Mouse (Mus musculus): Measurements from ENCODE around the gene Suds3. TPM values are rescaled to one million over a fixed set of nuclear protein-coding genes. Genes with fewer than 3 reads are reported as not detected.

Suds3 gene
- polyA plus RNA-seq, 1 experiment: 45.1 TPM

GRCm38 (mm10) chr5:117120489-117121466, 4.9 kb upstream of the Suds3 start:
- H3K27ac ChIP-seq (ENCODE audit: insufficient read depth, low read length): no peak overlapping the region; the same call in 1 of the 2 replicates
- H3K27me3 ChIP-seq (ENCODE audit: control insufficient read depth, insufficient read depth, low read length): no peaks in the 10 kb centered on the region; the same call in 1 of the 2 replicates
- no peaks in the 10 kb centered on the region; the same call in 1 of the 2 replicates for H3K4me1 ChIP-seq (ENCODE audit: control insufficient read depth, insufficient read depth, insufficient read length)
- 4% methylated on average over 40 of the region's 40 CpGs for WGBS
- H3K36me3 ChIP-seq (ENCODE audit: control insufficient read depth, insufficient read depth, low read length): no peaks in the 10 kb centered on the region
- no peak for TF ChIP-seq CTCF (IDR thresholded peaks at IDR 0.05; ENCODE audit: extremely low read depth, insufficient read depth, insufficient read length, insufficient replicate concordance)
- TF ChIP-seq POLR2A (IDR thresholded peaks at IDR 0.05; ENCODE audit: low read depth, low read length): no peak
- H3K4me3 ChIP-seq (ENCODE audit: extremely low read depth, insufficient read depth, insufficient read length): peak overlapping the region; percentile 97
- DNase-seq (ENCODE audit: low read depth in 1 of 2, low spot score in 2 of 2): no peak

GRCm38 (mm10) chr5:117119777-117120488, 4.0 kb upstream of the Suds3 start, which contains the start of gene Taok3:
TSS of gene Taok3 (plus strand) at chr5:117120129.
- no peaks in the 10 kb centered on the region; the same call in 1 of the 2 replicates for H3K27me3 ChIP-seq (ENCODE audit: control insufficient read depth, insufficient read depth, low read length)
- H3K4me1 ChIP-seq (ENCODE audit: control insufficient read depth, insufficient read depth, insufficient read length): no peaks in the 10 kb centered on the region; the same call in 1 of the 2 replicates
- H3K4me3 ChIP-seq (ENCODE audit: extremely low read depth, insufficient read depth, insufficient read length): peak within 1 kb of the TSS; percentile 97
- no peaks in the 10 kb centered on the region for H3K36me3 ChIP-seq (ENCODE audit: control insufficient read depth, insufficient read depth, low read length)
- DNase-seq (ENCODE audit: low read depth in 1 of 2, low spot score in 2 of 2): peak; percentile 98 to 99
- under 1% methylated on average over 74 of the region's 74 CpGs for WGBS
- TF ChIP-seq POLR2A (IDR thresholded peaks at IDR 0.05; ENCODE audit: low read depth, low read length) (peak; percentile 92), CTCF (IDR thresholded peaks at IDR 0.05; ENCODE audit: extremely low read depth, insufficient read depth, insufficient read length, insufficient replicate concordance) (no peak)
- H3K27ac ChIP-seq (ENCODE audit: insufficient read depth, low read length): peak within 1 kb of the TSS; percentile 87

- DNase-seq (ENCODE audit: low read depth in 1 of 2, low spot score in 2 of 2): no peak
These were observed 2.9 kb upstream of the Suds3 start for GRCm38 (mm10) chr5:117118850-117119249.

GRCm38 (mm10) chr5:117118220-117118619, 2.3 kb upstream of the Suds3 start:
- H3K4me3 ChIP-seq (ENCODE audit: extremely low read depth, insufficient read depth, insufficient read length): no peak overlapping the region
- DNase-seq (ENCODE audit: low read depth in 1 of 2, low spot score in 2 of 2): no peak
- WGBS: 83% methylated on average over 2 of the region's 2 CpGs
- no peaks in the 10 kb centered on the region for H3K36me3 ChIP-seq (ENCODE audit: control insufficient read depth, insufficient read depth, low read length)
- H3K27me3 ChIP-seq (ENCODE audit: control insufficient read depth, insufficient read depth, low read length): no peaks in the 10 kb centered on the region; the same call in 1 of the 2 replicates
- H3K27ac ChIP-seq (ENCODE audit: insufficient read depth, low read length): no peak overlapping the region
- no peaks in the 10 kb centered on the region; the same call in 1 of the 2 replicates for H3K4me1 ChIP-seq (ENCODE audit: control insufficient read depth, insufficient read depth, insufficient read length)
- no peak for TF ChIP-seq POLR2A (IDR thresholded peaks at IDR 0.05; ENCODE audit: low read depth, low read length)

More at GRCm38 (mm10) chr5:117118850-117119249, 2.9 kb upstream of the Suds3 start:
- Histone ChIP-seq H3K4me1 (ENCODE audit: control insufficient read depth, insufficient read depth, insufficient read length) (no peaks in the 10 kb centered on the region; the same call in 1 of the 2 replicates), H3K36me3 (ENCODE audit: control insufficient read depth, insufficient read depth, low read length) (no peaks in the 10 kb centered on the region), H3K4me3 (ENCODE audit: extremely low read depth, insufficient read depth, insufficient read length) (no peak overlapping the region), H3K27ac (ENCODE audit: insufficient read depth, low read length) (no peak overlapping the region), H3K27me3 (ENCODE audit: control insufficient read depth, insufficient read depth, low read length) (no peaks in the 10 kb centered on the region; the same call in 1 of the 2 replicates)
- TF ChIP-seq POLR2A (IDR thresholded peaks at IDR 0.05; ENCODE audit: low read depth, low read length) (no peak), CTCF (IDR thresholded peaks at IDR 0.05; ENCODE audit: extremely low read depth, insufficient read depth, insufficient read length, insufficient replicate concordance) (no peak)
- WGBS: 82% methylated on average over 8 of the region's 8 CpGs

GRCm38 (mm10) chr5:117117716-117118115, 1.8 kb upstream of the Suds3 start:
- DNase-seq (ENCODE audit: low read depth in 1 of 2, low spot score in 2 of 2): no peak
- 80% methylated on average over 7 of the region's 7 CpGs for WGBS
- no peak for TF ChIP-seq CTCF (IDR thresholded peaks at IDR 0.05; ENCODE audit: extremely low read depth, insufficient read depth, insufficient read length, insufficient replicate concordance)
- no peak for TF ChIP-seq POLR2A (IDR thresholded peaks at IDR 0.05; ENCODE audit: low read depth, low read length)
- Histone ChIP-seq H3K36me3 (ENCODE audit: control insufficient read depth, insufficient read depth, low read length) (no peaks in the 10 kb centered on the region), H3K4me1 (ENCODE audit: control insufficient read depth, insufficient read depth, insufficient read length) (no peaks in the 10 kb centered on the region; the same call in 1 of the 2 replicates), H3K4me3 (ENCODE audit: extremely low read depth, insufficient read depth, insufficient read length) (no peak overlapping the region), H3K27me3 (ENCODE audit: control insufficient read depth, insufficient read depth, low read length) (no peaks in the 10 kb centered on the region; the same call in 1 of the 2 replicates), H3K27ac (ENCODE audit: insufficient read depth, low read length) (no peak overlapping the region)

GRCm38 (mm10) chr5:117117241-117117640, 1.3 kb upstream of the Suds3 start:
- TF ChIP-seq CTCF (IDR thresholded peaks at IDR 0.05; ENCODE audit: extremely low read depth, insufficient read depth, insufficient read length, insufficient replicate concordance) (no peak), POLR2A (IDR thresholded peaks at IDR 0.05; ENCODE audit: low read depth, low read length) (no peak)
- Histone ChIP-seq H3K4me3 (ENCODE audit: extremely low read depth, insufficient read depth, insufficient read length) (no peak overlapping the region), H3K27ac (ENCODE audit: insufficient read depth, low read length) (no peak overlapping the region), H3K27me3 (ENCODE audit: control insufficient read depth, insufficient read depth, low read length) (no peaks in the 10 kb centered on the region; the same call in 1 of the 2 replicates), H3K36me3 (ENCODE audit: control insufficient read depth, insufficient read depth, low read length) (no peaks in the 10 kb centered on the region), H3K4me1 (ENCODE audit: control insufficient read depth, insufficient read depth, insufficient read length) (no peaks in the 10 kb centered on the region; the same call in 1 of the 2 replicates)
- 92% methylated on average over 2 of the region's 2 CpGs for WGBS
- DNase-seq (ENCODE audit: low read depth in 1 of 2, low spot score in 2 of 2): no peak
